Mouse (Mus musculus): Measurements from ENCODE around the gene Ndufa8. TPM values are rescaled to one million over a fixed set of nuclear protein-coding genes. Genes with fewer than 3 reads are reported as not detected.

Ndufa8 gene
- 135 TPM for polyA plus RNA-seq (2014; fragmentation: Illumina TruSeq; extraction: RNeasy Lipid Tissue Mini Kit (QIAGEN cat#74804); ENCODE audit: low read depth, low replicate concordance)

DNA sequence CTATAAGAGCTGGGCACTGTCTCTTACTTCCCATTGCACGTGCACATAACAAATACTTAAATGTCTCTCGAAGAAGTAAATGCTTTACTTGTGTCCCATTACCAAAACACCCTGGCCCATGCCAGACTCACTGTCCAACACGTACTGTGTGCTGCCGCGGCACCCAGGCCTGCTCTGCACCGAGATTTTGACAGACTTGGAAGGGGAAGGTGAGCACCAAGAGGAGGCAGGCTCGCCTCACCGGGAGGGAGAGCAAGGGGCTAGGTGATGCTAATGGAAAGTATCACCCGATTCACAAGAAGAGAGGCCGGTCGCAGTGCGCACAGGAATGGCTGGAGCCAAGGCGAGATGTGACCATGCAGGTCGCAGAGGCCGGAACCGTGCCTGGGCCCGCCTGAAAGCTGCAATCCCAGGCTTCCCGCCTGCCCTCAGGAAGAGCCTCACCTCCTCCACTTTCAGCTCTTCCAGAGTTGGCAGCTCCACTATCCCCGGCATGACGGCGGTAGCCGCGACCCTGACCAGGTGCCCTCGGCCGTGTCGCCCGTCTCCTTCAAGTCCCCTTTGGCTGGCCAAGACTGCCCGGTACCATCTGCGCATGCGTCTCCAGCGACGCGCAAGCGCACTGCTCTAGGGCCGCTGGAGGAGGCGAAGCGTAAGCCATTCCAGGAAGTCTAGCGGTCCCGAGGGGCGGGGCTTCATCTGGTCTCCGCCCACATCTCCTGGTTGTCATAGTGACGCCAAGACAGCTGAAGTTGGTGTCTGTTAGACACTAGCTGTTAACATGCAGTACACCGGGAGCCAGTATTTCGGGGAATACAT, at the start of gene Ndufa8, which contains the start of gene Morn5:
Ndufa8 (minus strand) TSS at position 659 of the 819 bp plus-strand sequence.
Morn5 (plus strand) TSS at position 711 of the 819 bp plus-strand sequence.

Other genes with a start within 250 kb of the Ndufa8 start
- gene Ttll11, start 69.5 kb downstream of the Ndufa8 start, polyA plus RNA-seq (2014; fragmentation: Illumina TruSeq; extraction: RNeasy Lipid Tissue Mini Kit (QIAGEN cat#74804); ENCODE audit: low read depth, low replicate concordance): 1.4 TPM
- 9.6 TPM for gene Morn5, start 52 bp upstream of the Ndufa8 start, polyA plus RNA-seq (2014; fragmentation: Illumina TruSeq; extraction: RNeasy Lipid Tissue Mini Kit (QIAGEN cat#74804); ENCODE audit: low read depth, low replicate concordance)
- 7.6 TPM for gene Lhx6, start 56.0 kb upstream of the Ndufa8 start, polyA plus RNA-seq (2014; fragmentation: Illumina TruSeq; extraction: RNeasy Lipid Tissue Mini Kit (QIAGEN cat#74804); ENCODE audit: low read depth, low replicate concordance)
- 13.5 TPM for gene Mrrf, start 87.0 kb upstream of the Ndufa8 start, polyA plus RNA-seq (2014; fragmentation: Illumina TruSeq; extraction: RNeasy Lipid Tissue Mini Kit (QIAGEN cat#74804); ENCODE audit: low read depth, low replicate concordance)
- 28.2 TPM for gene Rbm18, start 87.4 kb upstream of the Ndufa8 start, polyA plus RNA-seq (2014; fragmentation: Illumina TruSeq; extraction: RNeasy Lipid Tissue Mini Kit (QIAGEN cat#74804); ENCODE audit: low read depth, low replicate concordance)
- 62.7 TPM for gene Ptgs1, start 181.0 kb upstream of the Ndufa8 start, polyA plus RNA-seq (2014; fragmentation: Illumina TruSeq; extraction: RNeasy Lipid Tissue Mini Kit (QIAGEN cat#74804); ENCODE audit: low read depth, low replicate concordance)